Mouse (Mus musculus) spleen, adult 2 months (tissue): Measurements from ENCODE around the gene Sec31a.

Experiments
- CTCF ChIP-seq: fragments of 200-500 bp; IDR thresholded peaks from 2 replicates; pipeline ENCODE4 v1.5.1; 2011; ENCODE audit warnings: mild to moderate bottlenecking, inconsistent platforms; ENCODE audit not compliant: insufficient read depth, insufficient read length, insufficient replicate concordance; ENCODE audit errors: extremely low read depth
- POLR2A ChIP-seq: fragments of 200-500 bp; IDR thresholded peaks from 2 replicates; pipeline ENCODE4 v1.6.1; 2011; ENCODE audit warnings: low read depth, low read length, inconsistent platforms

GRCm38 (mm10) chr5:100377376-100377775, 38.7 kb downstream of the Sec31a start:
- TF ChIP-seq POLR2A (no peak), CTCF (no peak)
